Mouse (Mus musculus): Measurements from ENCODE around the gene Zfp219.

- TF ChIP-seq CTCF (IDR thresholded peaks at IDR 0.05; ENCODE audit: control insufficient read depth, insufficient read depth, insufficient read length): peak; percentile 75
- peak; percentile 83 for TF ChIP-seq USF1 (IDR thresholded peaks at IDR 0.05; ENCODE audit: low read depth)
- TF ChIP-seq MYOD1 (IDR thresholded peaks at IDR 0.05; ENCODE audit: control insufficient read depth, insufficient read length, low read depth): no peak
These were observed 768 bp downstream of the Zfp219 start for GRCm38 (mm10) chr14:52019590-52020340.
